Mouse (Mus musculus) neural tube, embryonic 14.5 days (tissue): ENCODE measurements around the gene Ccdc167. TPM values are rescaled to one million over a fixed set of nuclear protein-coding genes. Genes with fewer than 3 reads are reported as not detected.

ENCODE experiments used
- ATAC-seq: fragments of 200-750 bp; cut with Nextera tagmentation; 2 replicates; pipeline ENCODE4 v1.8.0; 2017; ENCODE audit warnings: low read depth, mild to moderate bottlenecking, moderate TSS enrichment, moderate library complexity
- H3K27ac ChIP-seq: fragments of 300-500 bp; sonication (generic); 2 replicates; pipeline ENCODE4 v1.5.1; 2014; ENCODE audit warnings: low read depth, mild to moderate bottlenecking, control low read depth, low read length, moderate library complexity, mixed read lengths
- H3K27me3 ChIP-seq: fragments of 300-500 bp; sonication (generic); 2 replicates; pipeline ENCODE4 v1.6.1; 2014; ENCODE audit warnings: low read length; ENCODE audit not compliant: control insufficient read depth, insufficient read depth
- H3K36me3 ChIP-seq: fragments of 300-500 bp; sonication (generic); 2 replicates; pipeline ENCODE4 v1.6.1; 2014; ENCODE audit warnings: low read length, mixed read lengths; ENCODE audit not compliant: control insufficient read depth, insufficient read depth
- H3K4me1 ChIP-seq: fragments of 300-500 bp; sonication (generic); 2 replicates; pipeline ENCODE4 v1.6.1; 2014; ENCODE audit warnings: low read length; ENCODE audit not compliant: control insufficient read depth, insufficient read depth
- H3K4me2 ChIP-seq: fragments of 300-500 bp; sonication (generic); 2 replicates; pipeline ENCODE4 v1.6.1; 2014; ENCODE audit warnings: mild to moderate bottlenecking, low read depth, low read length, control low read depth
- H3K4me3 ChIP-seq: fragments of 300-500 bp; sonication (generic); 2 replicates; pipeline ENCODE4 v1.5.1; 2014; ENCODE audit warnings: low read depth, low read length, control low read depth, mixed read lengths
- H3K9ac ChIP-seq: fragments of 300-500 bp; sonication (generic); replicated peaks from 2 replicates; pipeline ENCODE4 v1.6.1; 2014; ENCODE audit warnings: low read depth, mild to moderate bottlenecking, control low read depth, low read length, mixed read lengths
- H3K9me3 ChIP-seq: fragments of 300-500 bp; sonication (generic); 2 replicates; pipeline ENCODE4 v1.6.1; 2016; ENCODE audit warnings: low read length; ENCODE audit not compliant: control insufficient read depth
- whole genome bisulfite sequencing: fragments of 180-500 bp; shearing (Covaris S2); extraction: QIAGEN DNeasy Blood & Tissue Kit; methylation state at CpG from one replicate; pipeline ENCODE4 v1.1.7; 2014; 5-methylcytosine and 5-hydroxymethylcytosine counted together
- polyA plus RNA-seq: library from polyadenylated mRNA; unstranded; fragments of >200 nt; fragmentation: Nextera tagmentation; extraction: Ambion mirVana; gene quantifications from 2 replicates; pipeline ENCODE4 v1.2.1, GENCODE M21; 2014

Gene Ccdc167
- polyA plus RNA-seq, 1 experiment from 2014 or later: 12.9 TPM

DNA sequence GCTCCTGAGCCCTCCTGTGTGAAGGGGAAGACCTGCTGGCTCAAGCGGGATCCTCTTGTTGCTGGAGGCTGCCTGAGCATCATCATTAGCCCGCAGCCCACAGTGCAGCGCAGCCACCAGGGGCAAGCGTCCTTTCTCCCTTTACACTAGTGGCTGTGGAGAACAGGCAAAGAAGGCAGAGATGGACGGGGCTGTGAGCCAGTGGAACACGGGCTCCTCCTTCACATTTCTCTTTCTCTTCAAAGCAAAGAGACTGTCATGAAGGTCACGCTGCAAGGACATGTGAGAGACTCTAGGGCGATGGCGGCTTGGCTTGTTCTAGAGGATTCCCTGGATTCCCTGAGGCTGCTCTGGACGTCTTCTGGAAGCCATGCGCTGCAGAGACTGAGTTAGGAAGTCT lies 75.9 kb downstream of the Ccdc167 start:
- Histone ChIP-seq H3K4me2 (no peak overlapping the region), H3K9me3 (no peaks in the 10 kb centered on the region), H3K9ac (no peak overlapping the region), H3K27ac (no peak overlapping the region), H3K27me3 (no peaks in the 10 kb centered on the region), H3K4me3 (no peak overlapping the region), H3K36me3 (peaks cover 28% of the 10 kb centered on the region), H3K4me1 (no peaks in the 10 kb centered on the region)
- WGBS: 98% methylated on average over 11 of the region's 11 CpGs
- ATAC-seq: no peak

DNA sequence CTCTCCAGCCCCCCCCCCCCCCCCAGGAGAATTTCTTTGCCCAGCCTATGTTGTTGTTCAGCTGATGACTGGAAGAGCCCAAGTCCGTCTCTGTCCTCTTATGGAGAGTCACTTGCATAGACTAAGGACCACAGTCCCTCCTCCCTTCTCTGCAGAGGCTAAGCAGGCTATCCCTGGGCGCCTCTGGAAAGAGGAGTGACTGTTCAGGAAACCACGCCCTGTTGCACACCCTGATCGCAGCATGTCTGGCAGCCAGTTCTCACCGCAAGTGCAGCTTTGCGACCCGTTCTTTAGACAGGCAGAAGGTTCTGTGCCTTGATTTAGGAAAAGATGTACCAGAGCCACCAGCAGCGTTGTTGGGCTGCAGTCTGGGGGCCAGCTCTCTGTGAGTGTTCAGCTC lies 78.9 kb downstream of the Ccdc167 start:
- no peak for ATAC-seq
- Histone ChIP-seq H3K4me1 (no peaks in the 10 kb centered on the region), H3K36me3 (peaks cover 47% of the 10 kb centered on the region), H3K9ac (no peak overlapping the region), H3K4me2 (no peak overlapping the region), H3K4me3 (no peak overlapping the region), H3K9me3 (no peaks in the 10 kb centered on the region), H3K27ac (no peak overlapping the region), H3K27me3 (no peaks in the 10 kb centered on the region)
- WGBS: 91% methylated on average over 8 of the region's 8 CpGs

DNA sequence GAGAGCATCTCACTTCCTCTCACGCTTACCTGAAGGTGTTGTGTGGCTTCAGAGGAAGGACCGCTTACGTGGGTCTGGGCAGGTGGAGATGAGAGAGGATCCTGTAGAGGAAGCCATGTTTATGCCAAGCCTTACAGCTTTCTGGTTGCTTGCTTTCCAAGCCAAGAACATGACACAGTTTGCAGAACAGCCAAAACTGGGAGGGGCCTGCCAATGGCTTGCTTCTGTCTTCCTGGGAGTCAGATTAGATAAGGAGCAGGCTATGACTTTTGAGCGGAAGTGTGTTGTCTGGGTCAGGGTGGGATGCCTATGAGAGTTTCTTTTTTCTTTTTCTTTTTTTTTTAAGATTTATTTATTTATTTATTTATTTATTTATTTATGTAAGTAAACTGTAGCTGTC lies 79.5 kb downstream of the Ccdc167 start:
- Histone ChIP-seq H3K27ac (no peak overlapping the region), H3K4me1 (no peaks in the 10 kb centered on the region), H3K27me3 (no peaks in the 10 kb centered on the region), H3K4me2 (no peak overlapping the region), H3K9me3 (no peaks in the 10 kb centered on the region), H3K4me3 (no peak overlapping the region), H3K36me3 (peaks cover 50% of the 10 kb centered on the region), H3K9ac (no peak overlapping the region)
- 97% methylated on average over 4 of the region's 4 CpGs for WGBS
- ATAC-seq: no peak

Other genes starting within 250 kb of the Ccdc167 start
- 7.6 TPM in 2 replicates for gene Pim1, start 226.3 kb downstream of the Ccdc167 start, polyA plus RNA-seq
- gene Gm17657, start 167.4 kb downstream of the Ccdc167 start, polyA plus RNA-seq: not detected in 2 replicates
- gene Tbc1d22b, start 167.3 kb downstream of the Ccdc167 start, polyA plus RNA-seq: 25.5 and 26.5 TPM in 2 replicates
- 0.39 and 0.46 TPM in 2 replicates for gene Tmem217, start 164.7 kb downstream of the Ccdc167 start, polyA plus RNA-seq
- 76.8 and 81.4 TPM in 2 replicates for gene Rnf8, start 102.3 kb downstream of the Ccdc167 start, polyA plus RNA-seq
- 1.7 and 2.7 TPM in 2 replicates for gene Gm28043, start 102.2 kb downstream of the Ccdc167 start, polyA plus RNA-seq
- gene Cmtr1, start 56.4 kb downstream of the Ccdc167 start, polyA plus RNA-seq: 114 and 118 TPM in 2 replicates